Mouse (Mus musculus): ENCODE measurements around the gene Zc3h13. TPM values are rescaled to one million over a fixed set of nuclear protein-coding genes. Genes with fewer than 3 reads are reported as not detected.

Gene Zc3h13
- polyA plus RNA-seq, 1 experiment from 2014 or later = 22.8 TPM

DNA sequence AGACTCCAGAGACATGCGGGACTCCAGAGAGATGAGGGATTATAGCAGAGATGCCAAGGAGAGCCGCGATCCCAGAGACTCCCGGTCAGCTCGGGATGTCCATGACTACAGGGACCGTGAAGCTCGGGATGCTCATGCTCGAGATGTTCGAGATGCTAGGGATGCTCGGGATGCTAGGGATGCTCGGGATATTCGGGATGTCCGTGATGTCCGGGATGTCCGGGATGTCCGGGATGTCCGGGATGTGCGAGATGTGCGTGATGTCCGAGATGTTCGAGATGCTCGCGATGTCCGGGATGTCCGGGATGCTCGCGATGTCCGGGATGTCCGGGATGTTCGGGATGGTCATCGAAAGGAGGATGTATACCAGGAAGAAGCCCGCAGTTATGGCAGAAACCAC lies 39.2 kb downstream of the Zc3h13 start:
- Histone ChIP-seq H3K36me3 (peaks cover 39% of the 10 kb centered on the region), H3K4me1 (replicated peaks) (no peaks in the 10 kb centered on the region), H3K9ac (no peak overlapping the region), H3K9me3 (replicated peaks) (no peaks in the 10 kb centered on the region), H3K4me2 (no peak overlapping the region), H3K4me3 (no peak overlapping the region), H3K27ac (ENCODE audit: poor library complexity, severe bottlenecking) (no peak overlapping the region), H3K27me3 (replicated peaks) (no peaks in the 10 kb centered on the region)
- no peak for ATAC-seq (ENCODE audit: insufficient number of reproducible peaks, low FRiP score)
- WGBS = 95% methylated on average over 32 of the region's 32 CpGs

DNA sequence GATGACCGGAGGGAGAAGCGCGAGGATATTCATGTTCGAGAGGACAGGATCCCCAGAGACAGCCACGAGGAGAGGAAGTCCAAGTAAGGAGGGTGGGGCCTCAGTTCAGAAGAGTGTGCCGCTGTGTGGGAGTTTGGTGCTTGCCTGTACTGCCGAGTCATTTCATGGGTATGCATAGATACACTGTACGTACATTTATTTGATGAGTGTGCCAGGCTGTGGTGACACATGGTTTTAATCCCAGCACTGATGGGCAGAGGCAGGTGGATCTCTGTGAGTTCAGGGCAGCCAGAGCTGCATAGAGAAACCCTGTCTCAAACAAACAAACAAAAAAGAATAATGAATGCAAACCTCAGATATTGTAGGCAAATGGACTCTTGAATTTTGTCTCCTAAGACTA lies 43.9 kb downstream of the Zc3h13 start:
- H3K4me2 ChIP-seq = no peak overlapping the region
- no peaks in the 10 kb centered on the region for H3K9me3 ChIP-seq (replicated peaks)
- no peak overlapping the region for H3K27ac ChIP-seq (ENCODE audit: poor library complexity, severe bottlenecking)
- 83% methylated on average over 8 of the region's 8 CpGs for WGBS
- no peak overlapping the region for H3K4me3 ChIP-seq
- no peak overlapping the region for H3K9ac ChIP-seq
- no peak for ATAC-seq (ENCODE audit: insufficient number of reproducible peaks, low FRiP score)
- H3K36me3 ChIP-seq = peaks cover 55% of the 10 kb centered on the region
- H3K27me3 ChIP-seq (replicated peaks) = no peaks in the 10 kb centered on the region
- H3K4me1 ChIP-seq (replicated peaks) = no peaks in the 10 kb centered on the region

DNA sequence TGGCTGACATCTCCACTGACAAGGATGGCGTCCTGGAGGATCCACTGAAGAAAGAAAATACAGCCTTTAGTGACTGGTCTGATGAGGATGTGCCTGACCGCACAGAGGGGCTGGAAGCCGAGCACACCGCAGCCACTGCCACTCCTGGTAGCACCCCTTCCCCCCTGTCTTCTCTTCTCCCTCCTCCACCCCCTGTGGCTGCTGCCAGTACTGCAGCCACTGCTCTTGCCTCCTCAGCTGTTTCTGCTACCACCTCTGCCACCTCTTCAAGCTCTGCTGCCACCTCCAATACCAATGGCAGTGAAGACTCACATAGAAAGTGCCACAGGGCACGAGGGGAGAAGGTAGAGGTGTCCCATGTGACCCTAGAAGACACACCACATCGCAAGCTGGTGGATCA lies 46.4 kb downstream of the Zc3h13 start:
- H3K4me3 ChIP-seq = no peak overlapping the region
- H3K9ac ChIP-seq = no peak overlapping the region
- H3K27me3 ChIP-seq (replicated peaks) = no peaks in the 10 kb centered on the region
- no peak for ATAC-seq (ENCODE audit: insufficient number of reproducible peaks, low FRiP score)
- WGBS = 83% methylated on average over 6 of the region's 6 CpGs
- no peaks in the 10 kb centered on the region for H3K9me3 ChIP-seq (replicated peaks)
- H3K27ac ChIP-seq (ENCODE audit: poor library complexity, severe bottlenecking) = no peak overlapping the region
- H3K4me2 ChIP-seq = no peak overlapping the region
- H3K36me3 ChIP-seq = peaks cover 47% of the 10 kb centered on the region
- no peaks in the 10 kb centered on the region for H3K4me1 ChIP-seq (replicated peaks)

DNA sequence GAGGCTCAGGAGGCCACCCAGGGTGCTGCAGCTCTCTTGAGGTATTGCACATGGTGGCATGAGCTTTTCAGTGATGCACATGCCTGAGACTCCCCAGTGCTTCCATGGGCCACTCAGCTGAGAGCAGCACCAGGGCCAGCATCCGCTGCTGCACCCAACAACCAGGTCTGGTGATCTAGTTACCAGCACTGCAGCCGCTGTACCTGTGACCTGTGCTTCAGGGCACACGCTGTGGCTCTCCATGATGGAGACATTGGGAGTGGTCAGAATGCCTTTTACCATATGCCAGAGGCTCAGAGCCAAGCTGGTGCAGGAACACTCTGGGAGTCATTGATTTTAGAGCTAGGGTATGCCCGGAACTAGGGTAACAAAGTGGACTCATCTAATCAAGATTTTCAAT lies 50.1 kb downstream of the Zc3h13 start:
- Histone ChIP-seq H3K4me1 (replicated peaks) (no peaks in the 10 kb centered on the region), H3K36me3 (peaks cover 65% of the 10 kb centered on the region), H3K27ac (ENCODE audit: poor library complexity, severe bottlenecking) (no peak overlapping the region), H3K4me3 (no peak overlapping the region), H3K27me3 (replicated peaks) (no peaks in the 10 kb centered on the region), H3K9me3 (replicated peaks) (no peaks in the 10 kb centered on the region), H3K9ac (no peak overlapping the region), H3K4me2 (no peak overlapping the region)
- no peak for ATAC-seq (ENCODE audit: insufficient number of reproducible peaks, low FRiP score)
- 92% methylated on average over 4 of the region's 4 CpGs for WGBS

DNA sequence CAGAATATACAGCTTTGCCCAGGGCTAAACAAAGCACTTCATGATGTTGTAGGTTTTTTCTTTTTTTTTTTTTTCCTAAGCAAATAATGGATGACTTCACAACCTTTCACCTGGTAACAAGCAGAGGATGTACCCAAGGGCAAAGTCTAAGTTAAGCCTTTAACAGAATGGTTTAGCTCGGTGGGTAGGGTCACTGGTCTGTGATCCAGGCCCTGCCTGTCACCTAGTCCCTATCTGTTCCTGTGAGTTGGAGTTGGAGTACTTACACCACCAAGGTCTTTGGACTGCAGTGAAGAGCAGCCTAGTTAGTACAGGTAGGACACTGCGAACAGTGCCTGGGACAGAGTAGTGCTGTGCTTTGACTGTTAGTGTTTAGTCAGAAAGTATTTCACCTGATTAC lies 53.7 kb downstream of the Zc3h13 start:
- H3K36me3 ChIP-seq = peaks cover 47% of the 10 kb centered on the region

DNA sequence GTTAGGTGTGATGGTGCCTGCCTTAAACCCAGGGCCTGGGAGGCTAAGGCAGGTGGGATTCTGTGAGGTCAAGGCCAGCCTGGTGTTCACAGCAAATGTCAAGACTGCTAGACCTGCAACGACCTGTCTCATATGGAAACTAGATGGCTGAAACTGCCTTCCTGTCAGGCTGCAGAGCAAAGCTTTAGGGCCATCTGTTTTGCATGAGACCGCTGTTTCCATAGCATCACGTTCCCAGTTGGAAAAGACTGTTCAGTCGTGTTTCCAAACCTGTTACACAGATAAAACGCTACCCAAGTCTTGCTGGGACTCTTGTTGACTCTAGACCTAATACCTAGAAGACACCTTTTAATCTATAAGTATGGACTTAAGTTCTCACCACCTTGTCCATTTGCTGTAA lies 61.9 kb downstream of the Zc3h13 start:
- Histone ChIP-seq H3K27ac (ENCODE audit: poor library complexity, severe bottlenecking) (no peak overlapping the region), H3K9ac (no peak overlapping the region), H3K4me3 (no peak overlapping the region), H3K4me2 (no peak overlapping the region), H3K9me3 (replicated peaks) (no peaks in the 10 kb centered on the region), H3K27me3 (replicated peaks) (no peaks in the 10 kb centered on the region), H3K36me3 (peaks cover 20% of the 10 kb centered on the region), H3K4me1 (replicated peaks) (no peaks in the 10 kb centered on the region)
- no peak for ATAC-seq (ENCODE audit: insufficient number of reproducible peaks, low FRiP score)
- WGBS = 86% methylated on average over 5 of the region's 5 CpGs

More for the DNA sequence above, 53.7 kb downstream of the Zc3h13 start:
- Histone ChIP-seq H3K9me3 (replicated peaks) (no peaks in the 10 kb centered on the region), H3K27ac (ENCODE audit: poor library complexity, severe bottlenecking) (no peak overlapping the region), H3K4me1 (replicated peaks) (no peaks in the 10 kb centered on the region), H3K4me3 (no peak overlapping the region), H3K9ac (no peak overlapping the region), H3K4me2 (no peak overlapping the region), H3K27me3 (replicated peaks) (no peaks in the 10 kb centered on the region)
- WGBS = 90% methylated on average over 2 of the region's 2 CpGs
- no peak for ATAC-seq (ENCODE audit: insufficient number of reproducible peaks, low FRiP score)

DNA sequence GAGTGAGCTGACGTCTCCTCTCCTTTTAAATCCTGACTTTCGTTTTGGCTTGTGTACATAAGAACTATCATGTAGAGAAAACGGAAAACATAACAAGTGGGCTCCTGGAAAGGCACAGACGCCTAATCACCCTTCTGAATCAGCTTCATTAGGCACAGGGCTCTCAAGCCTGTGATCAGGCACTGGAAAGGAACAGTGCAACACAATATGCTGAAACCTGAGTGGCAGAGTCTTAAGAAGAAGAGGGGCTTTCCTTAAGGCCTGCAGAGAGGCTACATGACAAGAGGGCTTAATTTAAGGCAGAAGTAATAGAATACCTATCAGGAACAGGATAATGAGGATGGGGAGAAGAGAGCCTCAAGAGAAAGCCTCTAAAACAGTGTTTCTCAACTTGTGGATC lies 67.5 kb downstream of the Zc3h13 start:
- Histone ChIP-seq H3K27ac (ENCODE audit: poor library complexity, severe bottlenecking) (no peak overlapping the region), H3K27me3 (replicated peaks) (no peaks in the 10 kb centered on the region), H3K4me2 (no peak overlapping the region), H3K9me3 (replicated peaks) (no peaks in the 10 kb centered on the region), H3K4me3 (no peak overlapping the region), H3K36me3 (no peaks in the 10 kb centered on the region), H3K4me1 (replicated peaks) (no peaks in the 10 kb centered on the region), H3K9ac (no peak overlapping the region)
- 50% methylated on average over 4 of the region's 4 CpGs for WGBS
- no peak for ATAC-seq (ENCODE audit: insufficient number of reproducible peaks, low FRiP score)

DNA sequence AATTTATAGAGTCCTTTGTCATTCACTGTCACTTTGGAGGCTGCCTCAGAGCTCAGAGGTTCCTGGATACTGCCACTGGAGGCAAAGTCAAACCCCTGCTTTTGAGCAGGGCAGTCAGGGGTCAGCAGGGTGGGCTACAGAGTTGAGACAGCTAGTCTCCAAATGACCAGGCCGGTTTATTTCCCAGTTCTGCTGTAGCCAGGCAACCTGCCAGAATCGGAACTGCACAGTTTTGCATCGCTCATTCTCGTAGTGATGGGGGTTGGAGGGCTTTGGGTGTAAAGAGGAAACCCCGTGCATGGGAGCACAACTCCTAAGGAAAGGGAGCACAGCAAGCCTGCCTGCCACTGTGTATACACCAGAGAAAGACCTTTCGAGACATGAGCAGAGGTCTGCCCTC lies 79.1 kb downstream of the Zc3h13 start:
- Histone ChIP-seq H3K4me2 (no peak overlapping the region), H3K9ac (no peak overlapping the region), H3K36me3 (no peaks in the 10 kb centered on the region), H3K4me1 (replicated peaks) (no peaks in the 10 kb centered on the region), H3K4me3 (no peak overlapping the region), H3K27me3 (replicated peaks) (0 out of 2 replicates have a peak, but pooled peaks cover 4% of the 10 kb centered on the region), H3K27ac (ENCODE audit: poor library complexity, severe bottlenecking) (no peak overlapping the region), H3K9me3 (replicated peaks) (no peaks in the 10 kb centered on the region)
- no peak for ATAC-seq (ENCODE audit: insufficient number of reproducible peaks, low FRiP score)
- WGBS = 60% methylated on average over 6 of the region's 6 CpGs

DNA sequence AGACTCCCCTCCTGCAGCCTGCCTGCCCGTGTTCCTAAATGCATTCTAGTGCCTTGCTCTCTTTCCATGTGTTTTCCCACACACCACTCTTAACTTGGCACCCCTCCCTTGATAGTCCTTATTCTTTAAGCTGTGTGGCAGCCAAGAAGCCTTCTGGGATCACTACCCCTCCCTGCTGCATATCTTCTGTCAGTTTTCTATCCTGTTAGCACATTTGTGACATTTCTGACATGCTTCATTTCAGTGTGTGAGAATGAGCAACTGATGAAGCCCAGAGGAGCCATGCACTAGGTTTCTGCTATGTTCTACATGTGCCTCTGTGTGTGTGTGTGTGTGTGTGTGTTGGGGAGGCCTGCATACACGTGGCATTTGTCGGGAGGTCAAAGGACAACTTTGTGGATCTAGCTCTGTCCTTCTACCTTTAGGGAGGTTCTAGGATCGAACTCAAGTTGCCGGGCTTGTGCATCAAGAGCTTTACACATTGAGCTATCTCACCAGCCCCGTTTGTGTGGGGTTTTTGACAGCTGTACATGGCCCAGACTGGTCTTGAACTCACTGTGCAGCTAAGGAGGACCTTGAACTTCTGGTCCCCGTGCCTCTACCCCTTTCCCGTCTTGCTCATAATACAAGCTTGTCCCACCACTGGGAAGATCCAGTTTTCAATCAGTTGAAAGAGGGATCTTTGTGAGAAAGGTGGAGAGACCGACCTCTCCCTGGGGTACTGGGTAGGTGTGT lies 81.3 kb downstream of the Zc3h13 start:
- Histone ChIP-seq H3K4me3 (no peak overlapping the region), H3K4me1 (replicated peaks) (no peaks in the 10 kb centered on the region), H3K36me3 (no peaks in the 10 kb centered on the region), H3K4me2 (no peak overlapping the region), H3K9ac (no peak overlapping the region), H3K27me3 (replicated peaks) (0 out of 2 replicates have a peak, but pooled peaks cover 4% of the 10 kb centered on the region), H3K27ac (ENCODE audit: poor library complexity, severe bottlenecking) (no peak overlapping the region), H3K9me3 (replicated peaks) (no peaks in the 10 kb centered on the region)
- no peak for ATAC-seq (ENCODE audit: insufficient number of reproducible peaks, low FRiP score)
- WGBS = 74% methylated on average over 9 of the region's 9 CpGs

DNA sequence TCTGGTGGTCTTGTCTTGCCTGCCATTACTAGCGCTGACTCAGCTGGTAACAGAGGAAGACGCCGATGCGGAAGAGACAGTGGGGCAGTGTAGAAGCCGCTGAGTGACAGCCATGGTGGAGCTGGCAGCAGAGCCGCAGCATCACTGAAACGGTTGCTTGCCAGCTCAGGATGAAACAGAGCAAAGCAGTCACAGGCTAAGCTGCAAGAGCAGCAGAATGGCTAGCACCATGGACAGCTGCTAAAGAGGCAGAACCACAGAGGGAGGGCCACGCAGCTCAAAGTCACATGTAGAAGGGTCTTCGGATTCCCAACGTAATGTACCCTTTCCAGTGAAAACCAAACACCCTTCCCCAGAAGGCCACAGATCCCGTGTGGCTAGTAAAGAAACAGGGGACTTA lies 82.6 kb downstream of the Zc3h13 start:
- Histone ChIP-seq H3K4me3 (no peak overlapping the region), H3K27ac (ENCODE audit: poor library complexity, severe bottlenecking) (no peak overlapping the region), H3K27me3 (replicated peaks) (0 out of 2 replicates have a peak, but pooled peaks cover 4% of the 10 kb centered on the region), H3K4me2 (no peak overlapping the region), H3K36me3 (no peaks in the 10 kb centered on the region), H3K4me1 (replicated peaks) (no peaks in the 10 kb centered on the region), H3K9ac (no peak overlapping the region), H3K9me3 (replicated peaks) (no peaks in the 10 kb centered on the region)
- no peak for ATAC-seq (ENCODE audit: insufficient number of reproducible peaks, low FRiP score)
- 24% methylated on average over 11 of the region's 11 CpGs for WGBS

DNA sequence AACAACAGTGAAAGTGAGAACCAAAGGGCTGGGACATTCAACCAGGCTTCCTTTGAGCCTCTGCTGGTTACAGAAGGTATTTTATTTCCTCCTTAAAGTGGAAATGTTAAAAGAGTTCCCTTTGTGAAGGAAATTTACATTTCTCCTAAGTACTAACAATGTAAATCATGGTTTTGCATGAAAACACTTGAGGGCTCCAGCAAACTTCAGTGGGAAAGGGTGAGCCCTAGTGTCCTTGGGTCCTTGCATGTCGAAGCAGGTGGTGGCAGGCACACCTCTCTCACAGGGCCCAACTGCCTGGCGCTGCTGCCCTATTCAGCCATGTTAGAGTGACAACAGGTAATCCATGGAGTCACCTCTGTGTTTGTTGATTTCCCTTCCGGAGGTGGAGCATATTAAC lies 83.3 kb downstream of the Zc3h13 start:
- Histone ChIP-seq H3K9ac (no peak overlapping the region), H3K4me2 (no peak overlapping the region), H3K4me3 (no peak overlapping the region), H3K27ac (ENCODE audit: poor library complexity, severe bottlenecking) (no peak overlapping the region), H3K4me1 (replicated peaks) (no peaks in the 10 kb centered on the region), H3K9me3 (replicated peaks) (no peaks in the 10 kb centered on the region), H3K27me3 (replicated peaks) (0 out of 2 replicates have a peak, but pooled peaks cover 4% of the 10 kb centered on the region), H3K36me3 (no peaks in the 10 kb centered on the region)
- 27% methylated on average over 3 of the region's 3 CpGs for WGBS
- ATAC-seq (ENCODE audit: insufficient number of reproducible peaks, low FRiP score) = no peak

DNA sequence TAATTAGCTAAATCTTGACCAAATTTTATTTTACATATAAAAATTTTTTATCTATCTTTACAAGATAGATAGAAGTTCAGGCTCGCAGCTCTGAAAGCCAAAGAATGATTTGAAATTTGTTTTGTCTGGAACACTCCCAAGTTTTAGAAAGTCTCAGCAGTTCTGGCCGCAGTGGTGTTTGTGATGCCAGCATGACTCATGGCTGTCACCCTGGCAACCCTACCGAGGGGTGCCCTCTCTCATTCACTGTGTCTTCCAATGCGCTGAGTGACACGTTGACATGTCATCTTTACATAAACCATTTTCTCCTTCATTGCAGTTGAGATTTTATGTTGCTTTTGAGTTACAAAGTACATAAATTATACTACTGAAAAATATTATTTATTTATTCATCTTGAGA lies 85.7 kb downstream of the Zc3h13 start:
- Histone ChIP-seq H3K4me1 (replicated peaks) (no peaks in the 10 kb centered on the region), H3K27me3 (replicated peaks) (0 out of 2 replicates have a peak, but pooled peaks cover 4% of the 10 kb centered on the region), H3K9me3 (replicated peaks) (no peaks in the 10 kb centered on the region), H3K27ac (ENCODE audit: poor library complexity, severe bottlenecking) (no peak overlapping the region), H3K36me3 (no peaks in the 10 kb centered on the region), H3K4me2 (no peak overlapping the region), H3K9ac (no peak overlapping the region), H3K4me3 (no peak overlapping the region)
- WGBS = 65% methylated on average over 5 of the region's 5 CpGs
- ATAC-seq (ENCODE audit: insufficient number of reproducible peaks, low FRiP score) = no peak

Data from heart, embryonic 12.5 days (tissue).